Mouse (Mus musculus) stomach, embryonic 14.5 days (tissue): ENCODE measurements at regions not wholly inside any gene's neighbourhood (a gene's known extent, or its start where the extent isn't known, plus 50 kb on each side); places are given as distances from the start of the nearest gene placed in this dataset.

Source experiments
- ATAC-seq: fragments of 200-750 bp; cut with Nextera tagmentation; 2 replicates; pipeline ENCODE4 v1.8.0; 2017; ENCODE audit warnings: low read depth, moderate TSS enrichment; ENCODE audit not compliant: insufficient number of reproducible peaks, insufficient read depth, low FRiP score
- H3K27ac ChIP-seq: fragments of 300-500 bp; sonication (generic); 2 replicates; pipeline ENCODE4 v1.5.1; 2014; ENCODE audit warnings: mild to moderate bottlenecking, low read length, moderate library complexity, mixed read lengths
- H3K27me3 ChIP-seq: fragments of 300-500 bp; sonication (generic); 2 replicates; pipeline ENCODE4 v1.6.1; 2014; ENCODE audit warnings: low read length, control low read depth, mixed read lengths; ENCODE audit not compliant: control insufficient read depth, insufficient read depth
- H3K36me3 ChIP-seq: fragments of 300-500 bp; sonication (generic); 2 replicates; pipeline ENCODE4 v1.6.1; 2014; ENCODE audit warnings: mild to moderate bottlenecking, control low read depth, low read length, moderate library complexity, mixed read lengths; ENCODE audit not compliant: control insufficient read depth, insufficient read depth
- H3K4me1 ChIP-seq: fragments of 300-500 bp; sonication (generic); 2 replicates; pipeline ENCODE4 v1.6.1; 2014; ENCODE audit warnings: low read length, control low read depth, mixed read lengths; ENCODE audit not compliant: control insufficient read depth, insufficient read depth
- H3K4me2 ChIP-seq: fragments of 300-500 bp; sonication (generic); replicated peaks from 2 replicates; pipeline ENCODE4 v1.6.1; 2014; ENCODE audit warnings: low read depth, low read length, control low read depth
- H3K4me3 ChIP-seq: fragments of 300-500 bp; sonication (generic); 2 replicates; pipeline ENCODE4 v1.5.1; 2014; ENCODE audit warnings: low read depth, low read length, control low read depth
- H3K9ac ChIP-seq: fragments of 300-500 bp; sonication (generic); replicated peaks from 2 replicates; pipeline ENCODE4 v1.6.1; 2014; ENCODE audit warnings: low read depth, mild to moderate bottlenecking, control low read depth, low read length, moderate library complexity, mixed read lengths
- H3K9me3 ChIP-seq: fragments of 300-500 bp; sonication (generic); 2 replicates; pipeline ENCODE4 v1.6.1; 2016; ENCODE audit warnings: low read depth, low read length, control low read depth; ENCODE audit not compliant: control insufficient read depth
- WGBS: fragments of 180-500 bp; shearing (Covaris S2); extraction: QIAGEN DNeasy Blood & Tissue Kit; methylation state at CpG from one replicate; pipeline ENCODE4 v1.1.7; 2014; 5-methylcytosine and 5-hydroxymethylcytosine counted together

DNA sequence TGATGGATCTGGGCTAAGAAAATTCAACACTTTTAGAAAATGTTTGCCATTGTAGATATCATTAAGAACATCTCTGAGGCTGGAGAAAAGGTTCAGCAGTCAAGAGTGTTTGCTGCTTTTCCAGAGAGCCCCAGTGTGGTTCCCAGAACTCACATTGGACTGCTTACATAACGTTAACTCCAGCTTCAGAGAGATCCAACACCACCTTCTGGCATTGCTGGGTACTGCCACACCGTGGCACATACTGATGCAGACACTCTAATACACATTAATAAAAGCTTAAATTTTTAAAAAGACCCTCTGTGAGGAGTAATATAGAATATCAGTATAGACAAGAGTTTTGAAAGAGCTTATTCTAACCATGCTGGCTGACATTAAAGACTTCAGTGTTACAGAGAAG is 313.6 kb upstream of the Zic4 start:
- no peaks in the 10 kb centered on the region for H3K27me3 ChIP-seq
- H3K4me1 ChIP-seq: no peaks in the 10 kb centered on the region
- H3K9me3 ChIP-seq: no peaks in the 10 kb centered on the region
- H3K4me2 ChIP-seq: no peak overlapping the region
- H3K9ac ChIP-seq: no peak overlapping the region
- no peaks in the 10 kb centered on the region for H3K36me3 ChIP-seq
- H3K4me3 ChIP-seq: no peak overlapping the region
- 24% methylated on average over 2 of the region's 2 CpGs for WGBS
- ATAC-seq: no peak
- no peak overlapping the region for H3K27ac ChIP-seq

DNA sequence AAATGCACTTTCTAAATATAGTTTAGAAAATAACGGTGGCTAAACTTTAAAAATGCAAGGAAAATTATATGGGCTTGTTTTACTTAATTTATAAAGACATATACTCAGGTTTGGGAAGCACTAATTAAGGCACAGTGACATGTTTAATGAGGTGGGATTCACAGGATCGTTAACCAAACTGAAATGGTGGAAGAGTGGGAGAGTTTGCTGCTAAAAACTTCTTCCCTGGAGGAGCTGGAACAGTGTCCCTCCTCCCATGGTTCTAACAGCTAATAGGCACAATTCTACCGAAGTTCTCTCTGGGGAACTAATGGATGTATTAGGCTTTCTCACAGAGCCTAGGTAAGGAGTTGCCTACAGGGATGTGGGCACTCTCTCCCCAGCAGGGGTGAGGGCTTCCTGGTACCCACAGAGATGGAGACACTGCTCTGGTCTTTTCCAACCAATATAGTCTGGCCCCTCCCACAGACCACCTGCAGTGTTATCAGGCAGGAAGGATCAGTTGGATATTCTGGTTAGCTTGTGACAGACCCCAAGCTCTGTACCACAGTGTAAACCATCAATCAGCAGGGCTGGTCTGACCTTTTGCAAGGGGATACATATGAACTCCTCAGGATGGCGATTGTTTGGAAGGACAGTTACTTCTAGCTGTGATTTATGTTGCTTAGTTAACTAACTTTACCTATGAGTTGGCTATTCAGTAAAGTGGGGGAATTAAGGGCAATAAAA is 309.0 kb upstream of the Zic4 start:
- WGBS: 55% methylated on average over 4 of the region's 4 CpGs
- H3K4me1 ChIP-seq: no peaks in the 10 kb centered on the region
- no peak for ATAC-seq

GRCm38 (mm10) chr9:91059460-91059859 is 302.8 kb upstream of the Zic4 start:
- 73% methylated on average over 4 of the region's 4 CpGs for WGBS
- H3K4me3 ChIP-seq: no peak overlapping the region
- no peak overlapping the region for H3K9ac ChIP-seq
- no peaks in the 10 kb centered on the region for H3K27me3 ChIP-seq
- H3K9me3 ChIP-seq: no peaks in the 10 kb centered on the region
- no peaks in the 10 kb centered on the region for H3K4me1 ChIP-seq
- H3K27ac ChIP-seq: no peak overlapping the region
- H3K4me2 ChIP-seq: no peak overlapping the region
- H3K36me3 ChIP-seq: no peaks in the 10 kb centered on the region
- no peak for ATAC-seq

More for the DNA sequence above, 309.0 kb upstream of the Zic4 start:
- Histone ChIP-seq H3K27ac (no peak overlapping the region), H3K9ac (no peak overlapping the region), H3K4me2 (no peak overlapping the region), H3K27me3 (no peaks in the 10 kb centered on the region), H3K36me3 (no peaks in the 10 kb centered on the region), H3K9me3 (no peaks in the 10 kb centered on the region), H3K4me3 (no peak overlapping the region)

- no peaks in the 10 kb centered on the region for H3K9me3 ChIP-seq
- ATAC-seq: no peak
- no peaks in the 10 kb centered on the region for H3K36me3 ChIP-seq
- no peak overlapping the region for H3K4me2 ChIP-seq
- no peak overlapping the region for H3K4me3 ChIP-seq
- H3K4me1 ChIP-seq: no peaks in the 10 kb centered on the region
- 74% methylated on average over 5 of the region's 5 CpGs for WGBS
- no peak overlapping the region for H3K9ac ChIP-seq
- H3K27me3 ChIP-seq: no peaks in the 10 kb centered on the region
- no peak overlapping the region for H3K27ac ChIP-seq
These were observed 292.7 kb upstream of the Zic4 start for GRCm38 (mm10) chr9:91069496-91069895.

DNA sequence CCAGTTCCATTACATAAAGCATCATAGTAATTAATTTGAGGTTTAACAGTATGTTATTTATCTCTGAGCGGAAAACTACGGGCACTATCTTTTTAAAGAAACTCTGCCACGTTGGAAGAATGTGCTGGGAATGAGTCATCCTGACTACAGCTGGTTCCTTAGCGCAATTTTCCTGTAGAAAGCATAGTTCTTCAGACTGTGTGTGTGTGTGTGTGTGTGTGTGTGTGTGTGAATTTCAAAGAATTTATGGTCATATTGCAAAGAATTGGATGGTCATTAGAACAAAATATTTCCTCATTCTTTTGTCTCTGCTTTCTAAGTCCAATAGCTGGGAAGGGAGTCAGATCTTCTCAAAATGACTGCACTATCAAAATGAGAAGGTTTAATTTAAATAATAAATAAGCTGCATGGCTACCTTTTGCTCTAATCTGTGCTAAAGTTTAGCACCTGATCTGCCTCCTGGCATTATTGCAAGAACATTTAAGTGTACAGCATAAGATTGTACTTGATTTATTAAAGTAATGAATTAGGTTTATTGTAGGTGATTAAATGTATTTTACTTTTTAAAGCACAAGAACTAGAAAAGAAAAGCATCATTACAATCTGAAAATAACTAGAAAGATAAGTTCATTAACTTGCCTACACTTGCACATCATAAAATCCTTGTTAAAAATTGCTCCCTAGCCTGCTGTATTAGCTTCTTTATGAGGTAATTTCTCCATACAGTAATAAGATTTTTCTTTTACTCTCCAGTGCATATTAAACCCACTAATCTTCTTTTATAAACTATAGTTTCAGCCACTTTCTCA is 288.6 kb upstream of the Zic4 start:
- Histone ChIP-seq H3K4me3 (no peak overlapping the region), H3K9ac (no peak overlapping the region), H3K4me1 (no peaks in the 10 kb centered on the region), H3K4me2 (no peak overlapping the region), H3K36me3 (no peaks in the 10 kb centered on the region), H3K9me3 (no peaks in the 10 kb centered on the region), H3K27ac (no peak overlapping the region), H3K27me3 (no peaks in the 10 kb centered on the region)
- 49% methylated on average over 4 of the region's 4 CpGs for WGBS
- ATAC-seq: no peak

- 40% methylated on average over 5 of the region's 5 CpGs for WGBS
These were observed 288.1 kb upstream of the Zic4 start for GRCm38 (mm10) chr9:91074175-91074480.

DNA sequence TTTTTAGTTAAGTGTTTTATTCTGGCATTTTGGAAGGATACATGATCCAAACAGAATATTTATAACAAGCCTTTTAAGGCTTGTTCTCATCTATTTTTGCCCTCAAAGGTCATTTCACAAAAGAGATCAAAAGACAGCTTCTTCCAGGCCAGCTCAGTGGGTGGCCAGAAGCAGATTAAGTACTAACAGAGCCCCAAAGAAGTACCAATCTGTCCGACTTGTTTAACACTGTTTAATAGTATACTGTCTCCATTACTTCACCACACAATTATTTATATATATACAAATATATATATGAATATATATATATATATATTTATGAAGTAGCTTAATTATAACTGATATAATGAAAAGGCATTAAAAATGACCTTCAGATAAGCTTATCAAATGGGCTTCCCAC is 284.7 kb upstream of the Zic4 start:
- ATAC-seq: no peak
- no peak overlapping the region for H3K4me2 ChIP-seq
- H3K27ac ChIP-seq: no peak overlapping the region
- WGBS: 34% methylated on average over 1 of the region's 1 CpGs
- H3K9me3 ChIP-seq: no peaks in the 10 kb centered on the region
- H3K27me3 ChIP-seq: no peaks in the 10 kb centered on the region
- H3K9ac ChIP-seq: no peak overlapping the region
- no peak overlapping the region for H3K4me3 ChIP-seq
- H3K4me1 ChIP-seq: no peaks in the 10 kb centered on the region
- no peaks in the 10 kb centered on the region for H3K36me3 ChIP-seq

More at GRCm38 (mm10) chr9:91074175-91074480, 288.1 kb upstream of the Zic4 start:
- Histone ChIP-seq H3K4me2 (no peak overlapping the region), H3K4me1 (no peaks in the 10 kb centered on the region), H3K9me3 (no peaks in the 10 kb centered on the region), H3K36me3 (no peaks in the 10 kb centered on the region), H3K27ac (no peak overlapping the region), H3K4me3 (no peak overlapping the region), H3K27me3 (no peaks in the 10 kb centered on the region), H3K9ac (no peak overlapping the region)
- no peak for ATAC-seq

GRCm38 (mm10) chr9:91083791-91084190 is 278.4 kb upstream of the Zic4 start:
- 14% methylated on average over 1 of the region's 1 CpGs for WGBS
- Histone ChIP-seq H3K27me3 (no peaks in the 10 kb centered on the region), H3K4me3 (no peak overlapping the region), H3K27ac (no peak overlapping the region), H3K4me2 (no peak overlapping the region), H3K9ac (no peak overlapping the region), H3K4me1 (no peaks in the 10 kb centered on the region), H3K9me3 (no peaks in the 10 kb centered on the region), H3K36me3 (no peaks in the 10 kb centered on the region)
- no peak for ATAC-seq
